Mouse (Mus musculus): ENCODE results near the gene Tent5c.

- TF ChIP-seq POLR2A (IDR thresholded peaks at IDR 0.05; ENCODE audit: low read depth, low read length) = no peak
- no peak for TF ChIP-seq CTCF (IDR thresholded peaks at IDR 0.05; ENCODE audit: extremely low read depth, insufficient read depth, insufficient read length, insufficient replicate concordance)
Measured at GRCm38 (mm10) chr3:100418387-100418786, 70.7 kb downstream of the Tent5c start.

All from spleen, adult 2 months (tissue).